Mouse (Mus musculus) ES-Bruce4 (cell line): ENCODE data around the gene Atp10b. TPM values are rescaled to one million over a fixed set of nuclear protein-coding genes. Genes with fewer than 3 reads are reported as not detected.

ENCODE experiments used
- H3K27ac ChIP-seq: 2 replicates; pipeline ENCODE4 v1.5.1; 2012; ENCODE audit warnings: low read length, inconsistent platforms; ENCODE audit not compliant: insufficient read depth
- H3K27me3 ChIP-seq: 2 replicates; pipeline ENCODE4 v1.6.1; 2012; ENCODE audit warnings: mild to moderate bottlenecking, low read length, inconsistent platforms; ENCODE audit not compliant: control insufficient read depth, poor library complexity, insufficient read depth, severe bottlenecking
- H3K36me3 ChIP-seq: 2 replicates; pipeline ENCODE4 v1.6.1; 2012; ENCODE audit warnings: inconsistent platforms, mild to moderate bottlenecking, low read length, moderate library complexity; ENCODE audit not compliant: control insufficient read depth, poor library complexity, insufficient read depth, severe bottlenecking
- H3K4me1 ChIP-seq: one replicate; pipeline ENCODE4 v1.8.1; 2011; ENCODE audit warnings: low read length; ENCODE audit not compliant: control insufficient read depth, insufficient read depth
- H3K4me3 ChIP-seq: 2 replicates; pipeline ENCODE4 v1.5.1; 2011; ENCODE audit warnings: low read depth, mild to moderate bottlenecking, low read length
- H3K9ac ChIP-seq: 2 replicates; pipeline ENCODE4 v1.6.1; 2012; ENCODE audit warnings: low read depth, mild to moderate bottlenecking, inconsistent platforms; ENCODE audit not compliant: poor library complexity, severe bottlenecking
- H3K9me3 ChIP-seq: replicated peaks from 2 replicates; pipeline ENCODE4 v1.6.1; 2012; ENCODE audit warnings: mild to moderate bottlenecking, low read length, inconsistent platforms; ENCODE audit not compliant: control insufficient read depth, poor library complexity, insufficient read depth, severe bottlenecking
- CTCF ChIP-seq: IDR thresholded peaks from one replicate; pipeline ENCODE4 v1.8.1; 2011; ENCODE audit warnings: low read depth, low read length
- EP300 ChIP-seq: IDR thresholded peaks from 2 replicates; pipeline ENCODE4 v1.6.1; 2011; ENCODE audit warnings: low read depth, low read length; ENCODE audit not compliant: insufficient read depth
- POLR2A ChIP-seq: IDR thresholded peaks from one replicate; pipeline ENCODE4 v1.8.1; 2011; ENCODE audit warnings: low read length; ENCODE audit not compliant: insufficient read depth
- polyA plus RNA-seq: library from polyadenylated mRNA; stranded (reverse); fragments of >200 nt; gene quantifications from 2 replicates; pipeline ENCODE4 v1.2.4, GENCODE M21; 2011; ENCODE audit warnings: low read depth; ENCODE audit not compliant: missing spikeins, insufficient read depth, insufficient read length

The Atp10b gene
- polyA plus RNA-seq, 1 experiment, result not detected

- TF ChIP-seq CTCF, result peak; percentile 14
- TF ChIP-seq POLR2A, result no peak
- Histone ChIP-seq H3K4me1 (no peaks in the 10 kb centered on the region), H3K27ac (no peak overlapping the region), H3K9ac (no peak overlapping the region), H3K9me3 (no peaks in the 10 kb centered on the region), H3K4me3 (no peak overlapping the region), H3K27me3 (no peaks in the 10 kb centered on the region), H3K36me3 (no peaks in the 10 kb centered on the region)
These were observed 63.5 kb downstream of the Atp10b start for GRCm38 (mm10) chr11:43213134-43213533.

- H3K9ac ChIP-seq, result no peak overlapping the region
- H3K27me3 ChIP-seq, result no peaks in the 10 kb centered on the region
- no peak overlapping the region for H3K4me3 ChIP-seq
- no peaks in the 10 kb centered on the region for H3K36me3 ChIP-seq
- no peaks in the 10 kb centered on the region for H3K9me3 ChIP-seq
- no peaks in the 10 kb centered on the region for H3K4me1 ChIP-seq
- no peak overlapping the region for H3K27ac ChIP-seq
- TF ChIP-seq CTCF, result no peak
- no peak for TF ChIP-seq EP300
- no peak for TF ChIP-seq POLR2A
These were observed 64.1 kb downstream of the Atp10b start for GRCm38 (mm10) chr11:43213740-43214139.

GRCm38 (mm10) chr11:43217021-43217420, 67.3 kb downstream of the Atp10b start:
- Histone ChIP-seq H3K27ac (no peak overlapping the region), H3K27me3 (no peaks in the 10 kb centered on the region), H3K36me3 (no peaks in the 10 kb centered on the region), H3K4me3 (no peak overlapping the region), H3K9me3 (no peaks in the 10 kb centered on the region), H3K9ac (no peak overlapping the region), H3K4me1 (no peaks in the 10 kb centered on the region)
- TF ChIP-seq EP300 (no peak), POLR2A (no peak), CTCF (no peak)

GRCm38 (mm10) chr11:43230231-43230630, 80.6 kb downstream of the Atp10b start:
- TF ChIP-seq CTCF, result no peak
- TF ChIP-seq POLR2A, result no peak
- no peak for TF ChIP-seq EP300
- Histone ChIP-seq H3K27me3 (no peaks in the 10 kb centered on the region), H3K9me3 (no peaks in the 10 kb centered on the region), H3K36me3 (no peaks in the 10 kb centered on the region), H3K27ac (no peak overlapping the region), H3K4me1 (no peaks in the 10 kb centered on the region), H3K9ac (no peak overlapping the region), H3K4me3 (no peak overlapping the region)

GRCm38 (mm10) chr11:43232073-43232472, 82.4 kb downstream of the Atp10b start:
- Histone ChIP-seq H3K9ac (no peak overlapping the region), H3K27ac (no peak overlapping the region), H3K9me3 (no peaks in the 10 kb centered on the region), H3K36me3 (no peaks in the 10 kb centered on the region), H3K4me1 (no peaks in the 10 kb centered on the region), H3K4me3 (no peak overlapping the region), H3K27me3 (no peaks in the 10 kb centered on the region)
- TF ChIP-seq EP300 (no peak), CTCF (no peak), POLR2A (no peak)

GRCm38 (mm10) chr11:43236360-43237039, 86.8 kb downstream of the Atp10b start:
- TF ChIP-seq CTCF (no peak), POLR2A (no peak), EP300 (no peak)
- Histone ChIP-seq H3K9ac (no peak overlapping the region), H3K27me3 (no peaks in the 10 kb centered on the region; the same call in 1 of the 2 replicates), H3K36me3 (no peaks in the 10 kb centered on the region), H3K9me3 (no peaks in the 10 kb centered on the region), H3K4me1 (no peaks in the 10 kb centered on the region), H3K4me3 (no peak overlapping the region), H3K27ac (no peak overlapping the region)
